Mouse (Mus musculus) lung, postnatal 0 days (tissue): Measurements from ENCODE around the gene Creb1. TPM values are rescaled to one million over a fixed set of nuclear protein-coding genes. Genes with fewer than 3 reads are reported as not detected.

Experiments used
- ATAC-seq: fragments of 200-750 bp; cut with Nextera tagmentation; 2 replicates; pipeline ENCODE4 v1.8.0; 2017; ENCODE audit warnings: moderate library complexity
- DNase-seq: peaks from one replicate; pipeline ENCODE4 v3.0.0-alpha.2; 2016; ENCODE audit warnings: low spot score
- H3K27ac ChIP-seq: fragments of 300-500 bp; sonication (generic); 2 replicates; pipeline ENCODE4 v1.5.1; 2014; ENCODE audit warnings: antibody characterized with exemption, mild to moderate bottlenecking, low read length, mixed read lengths
- H3K27me3 ChIP-seq: fragments of 300-500 bp; sonication (generic); replicated peaks from 2 replicates; pipeline ENCODE4 v1.6.1; 2014; ENCODE audit warnings: low read length, mixed read lengths; ENCODE audit not compliant: insufficient read depth
- H3K36me3 ChIP-seq: fragments of 300-500 bp; sonication (generic); 2 replicates; pipeline ENCODE4 v1.6.1; 2014; ENCODE audit warnings: low read length, mixed read lengths; ENCODE audit not compliant: insufficient read depth
- H3K4me1 ChIP-seq: fragments of 300-500 bp; sonication (generic); 2 replicates; pipeline ENCODE4 v1.6.1; 2014; ENCODE audit warnings: antibody characterized with exemption, low read depth, low read length, mixed read lengths; ENCODE audit not compliant: insufficient read depth
- H3K4me2 ChIP-seq: fragments of 300-500 bp; sonication (generic); replicated peaks from 2 replicates; pipeline ENCODE4 v1.6.1; 2014; ENCODE audit warnings: low read depth, mild to moderate bottlenecking, low read length, moderate library complexity, mixed read lengths
- H3K4me3 ChIP-seq: fragments of 300-500 bp; sonication (generic); 2 replicates; pipeline ENCODE4 v1.5.1; 2014; ENCODE audit warnings: low read depth, low read length
- H3K9ac ChIP-seq: fragments of 300-500 bp; sonication (generic); replicated peaks from 2 replicates; pipeline ENCODE4 v1.6.1; 2014; ENCODE audit warnings: low read depth, mild to moderate bottlenecking
- H3K9me3 ChIP-seq: fragments of 300-500 bp; sonication (generic); 2 replicates; pipeline ENCODE4 v1.6.1; 2016; ENCODE audit warnings: low read length, mixed read lengths
- CTCF ChIP-seq: IDR thresholded peaks from 2 replicates; pipeline ENCODE4 v1.5.1; 2016; ENCODE audit warnings: antibody characterized with exemption, mild to moderate bottlenecking
- EP300 ChIP-seq: IDR thresholded peaks from 2 replicates; pipeline ENCODE4 v1.6.1; 2016; ENCODE audit warnings: antibody characterized with exemption, mild to moderate bottlenecking, control low read depth
- WGBS: fragments of 180-500 bp; shearing (Covaris S2); extraction: QIAGEN DNeasy Blood & Tissue Kit; methylation state at CpG from one replicate; pipeline ENCODE4 v1.1.7; 2014; 5-methylcytosine and 5-hydroxymethylcytosine counted together
- polyA plus RNA-seq: library from polyadenylated mRNA; unstranded; fragments of >200 nt; fragmentation: Nextera tagmentation; extraction: Ambion mirVana; gene quantifications from 2 replicates; pipeline ENCODE4 v1.2.1, GENCODE M21; 2015

Gene Creb1
- polyA plus RNA-seq, 1 experiment from 2014 or later = 14.2 TPM

- DNase-seq (no peak), ATAC-seq (no peak)
- H3K36me3 ChIP-seq = no peaks in the 10 kb centered on the region
- H3K4me1 ChIP-seq = no peaks in the 10 kb centered on the region
- no peak overlapping the region for H3K4me2 ChIP-seq
- no peak for TF ChIP-seq EP300
- TF ChIP-seq CTCF = no peak
- 83% methylated on average over 7 of the region's 7 CpGs for WGBS
- H3K27me3 ChIP-seq = no peaks in the 10 kb centered on the region
- no peak overlapping the region for H3K27ac ChIP-seq
- no peak overlapping the region for H3K4me3 ChIP-seq
- no peaks in the 10 kb centered on the region for H3K9me3 ChIP-seq
- no peak overlapping the region for H3K9ac ChIP-seq
These were observed 18.3 kb upstream of the Creb1 start for GRCm38 (mm10) chr1:64514184-64514583.

GRCm38 (mm10) chr1:64516593-64516992 is 15.9 kb upstream of the Creb1 start:
- no peak for ATAC-seq
- H3K27ac ChIP-seq = no peak overlapping the region

GRCm38 (mm10) chr1:64518480-64518879 is 14.0 kb upstream of the Creb1 start:
- Histone ChIP-seq H3K9me3 (no peaks in the 10 kb centered on the region), H3K4me2 (no peak overlapping the region), H3K9ac (no peak overlapping the region), H3K4me3 (no peak overlapping the region), H3K36me3 (no peaks in the 10 kb centered on the region), H3K27ac (no peak overlapping the region), H3K27me3 (no peaks in the 10 kb centered on the region), H3K4me1 (no peaks in the 10 kb centered on the region)
- 57% methylated on average over 3 of the region's 3 CpGs for WGBS
- DNase-seq (no peak), ATAC-seq (no peak)
- TF ChIP-seq EP300 = no peak
- TF ChIP-seq CTCF = no peak

More at GRCm38 (mm10) chr1:64516593-64516992, 15.9 kb upstream of the Creb1 start:
- H3K36me3 ChIP-seq = no peaks in the 10 kb centered on the region
- no peak overlapping the region for H3K4me3 ChIP-seq
- 66% methylated on average over 3 of the region's 3 CpGs for WGBS
- no peak overlapping the region for H3K4me2 ChIP-seq
- no peaks in the 10 kb centered on the region for H3K9me3 ChIP-seq
- no peaks in the 10 kb centered on the region for H3K4me1 ChIP-seq
- TF ChIP-seq CTCF (no peak), EP300 (no peak)
- no peak for DNase-seq
- no peak overlapping the region for H3K9ac ChIP-seq
- no peaks in the 10 kb centered on the region for H3K27me3 ChIP-seq

GRCm38 (mm10) chr1:64519345-64519744 is 13.1 kb upstream of the Creb1 start:
- H3K9ac ChIP-seq = no peak overlapping the region
- no peak overlapping the region for H3K4me3 ChIP-seq
- TF ChIP-seq EP300 (no peak), CTCF (no peak)
- no peaks in the 10 kb centered on the region for H3K4me1 ChIP-seq
- DNase-seq (no peak), ATAC-seq (no peak)
- no peaks in the 10 kb centered on the region for H3K9me3 ChIP-seq
- 30% methylated on average over 1 of the region's 1 CpGs for WGBS
- no peak overlapping the region for H3K4me2 ChIP-seq
- H3K27me3 ChIP-seq = no peaks in the 10 kb centered on the region
- no peaks in the 10 kb centered on the region for H3K36me3 ChIP-seq
- H3K27ac ChIP-seq = no peak overlapping the region

GRCm38 (mm10) chr1:64519901-64520300 is 12.5 kb upstream of the Creb1 start:
- no peaks in the 10 kb centered on the region for H3K4me1 ChIP-seq
- H3K27me3 ChIP-seq = no peaks in the 10 kb centered on the region
- H3K9me3 ChIP-seq = no peaks in the 10 kb centered on the region
- DNase-seq (peak; percentile 51), ATAC-seq (peak; percentile 71)
- no peak overlapping the region for H3K27ac ChIP-seq
- WGBS = 57% methylated on average over 1 of the region's 1 CpGs
- no peak overlapping the region for H3K9ac ChIP-seq
- no peak overlapping the region for H3K4me2 ChIP-seq
- H3K4me3 ChIP-seq = no peak overlapping the region
- no peaks in the 10 kb centered on the region for H3K36me3 ChIP-seq
- TF ChIP-seq EP300 (no peak), CTCF (no peak)

GRCm38 (mm10) chr1:64521734-64522133 is 10.7 kb upstream of the Creb1 start:
- Histone ChIP-seq H3K27ac (no peak overlapping the region), H3K36me3 (no peaks in the 10 kb centered on the region), H3K9ac (no peak overlapping the region), H3K27me3 (no peaks in the 10 kb centered on the region), H3K4me1 (no peaks in the 10 kb centered on the region), H3K4me3 (no peak overlapping the region), H3K9me3 (no peaks in the 10 kb centered on the region), H3K4me2 (no peak overlapping the region)
- ATAC-seq = no peak
- no peak for DNase-seq
- TF ChIP-seq EP300 (no peak), CTCF (no peak)
- WGBS = 61% methylated on average over 3 of the region's 3 CpGs

- no peak overlapping the region for H3K4me3 ChIP-seq
- WGBS = 59% methylated on average over 6 of the region's 6 CpGs
- H3K27ac ChIP-seq = no peak overlapping the region
- H3K27me3 ChIP-seq = no peaks in the 10 kb centered on the region
- no peak overlapping the region for H3K4me2 ChIP-seq
- DNase-seq = peak; percentile 16
- no peaks in the 10 kb centered on the region for H3K36me3 ChIP-seq
- no peaks in the 10 kb centered on the region for H3K9me3 ChIP-seq
- no peak for ATAC-seq
- H3K9ac ChIP-seq = no peak overlapping the region
- TF ChIP-seq CTCF (no peak), EP300 (no peak)
- H3K4me1 ChIP-seq = no peaks in the 10 kb centered on the region
These were observed 9.8 kb upstream of the Creb1 start for GRCm38 (mm10) chr1:64522637-64523036.
